Mouse (Mus musculus) lung, postnatal 0 days (tissue): ENCODE data around the gene Flt4.

Experiments
- CTCF ChIP-seq: IDR thresholded peaks from 2 replicates; pipeline ENCODE4 v1.5.1; 2016; ENCODE audit warnings: antibody characterized with exemption, mild to moderate bottlenecking
- EP300 ChIP-seq: IDR thresholded peaks from 2 replicates; pipeline ENCODE4 v1.6.1; 2016; ENCODE audit warnings: antibody characterized with exemption, mild to moderate bottlenecking, control low read depth

DNA sequence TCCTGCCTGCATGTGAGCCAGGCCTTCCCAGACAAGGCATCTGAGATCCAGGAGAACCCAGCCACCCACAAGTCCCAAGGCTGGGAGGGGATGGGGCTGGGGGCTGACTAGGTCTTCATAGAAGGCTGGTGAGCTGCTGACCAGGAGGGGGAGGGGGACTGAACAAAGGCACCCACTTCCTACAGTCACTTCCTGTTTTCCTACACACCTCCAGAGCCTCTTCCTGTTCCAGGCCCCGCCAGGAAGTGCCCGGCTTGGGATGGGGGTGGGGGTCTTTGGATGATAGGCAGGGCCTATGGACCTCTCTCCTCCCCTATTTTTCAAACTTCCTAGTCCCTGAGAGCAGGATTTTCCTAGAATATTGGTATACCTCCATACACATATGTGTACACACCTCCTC lies 23.2 kb downstream of the Flt4 start:
- TF ChIP-seq CTCF (no peak), EP300 (peak; percentile 51)
